Mouse (Mus musculus) embryonic facial prominence, embryonic 12.5 days (tissue): ENCODE measurements around the gene Mocs1. TPM values are rescaled to one million over a fixed set of nuclear protein-coding genes. Genes with fewer than 3 reads are reported as not detected.

Experiments used
- ATAC-seq: fragments of 200-750 bp; cut with Nextera tagmentation; 2 replicates; pipeline ENCODE4 v1.8.0; 2017; ENCODE audit not compliant: insufficient number of reproducible peaks, insufficient read depth, low FRiP score, low TSS enrichment
- H3K27ac ChIP-seq: fragments of 300-500 bp; sonication (generic); 2 replicates; pipeline ENCODE4 v1.5.1; 2016; ENCODE audit warnings: mild to moderate bottlenecking
- H3K27me3 ChIP-seq: fragments of 300-500 bp; sonication (generic); 2 replicates; pipeline ENCODE4 v1.6.1; 2016; ENCODE audit warnings: mild to moderate bottlenecking, moderate library complexity
- H3K36me3 ChIP-seq: fragments of 300-500 bp; sonication (generic); 2 replicates; pipeline ENCODE4 v1.6.1; 2016; ENCODE audit warnings: mild to moderate bottlenecking
- H3K4me1 ChIP-seq: fragments of 300-500 bp; sonication (generic); 2 replicates; pipeline ENCODE4 v1.6.1; 2016
- H3K4me2 ChIP-seq: fragments of 300-500 bp; sonication (generic); replicated peaks from 2 replicates; pipeline ENCODE4 v1.6.1; 2016; ENCODE audit warnings: mild to moderate bottlenecking, moderate library complexity
- H3K4me3 ChIP-seq: fragments of 300-500 bp; sonication (generic); 2 replicates; pipeline ENCODE4 v1.5.1; 2016; ENCODE audit warnings: mild to moderate bottlenecking
- H3K9ac ChIP-seq: fragments of 300-500 bp; sonication (generic); 2 replicates; pipeline ENCODE4 v1.6.1; 2016; ENCODE audit warnings: mild to moderate bottlenecking, moderate library complexity
- H3K9me3 ChIP-seq: fragments of 300-500 bp; sonication (generic); 2 replicates; pipeline ENCODE4 v1.6.1; 2016; ENCODE audit warnings: mild to moderate bottlenecking, moderate library complexity
- WGBS: fragments of 180-500 bp; shearing (Covaris S2); methylation state at CpG from one replicate; pipeline ENCODE4 v1.1.7; 2016; 5-methylcytosine and 5-hydroxymethylcytosine counted together
- polyA plus RNA-seq: library from polyadenylated mRNA; unstranded; fragments of >200 nt; fragmentation: Nextera tagmentation; extraction: Ambion mirVana; gene quantifications from 2 replicates; pipeline ENCODE4 v1.2.1, GENCODE M21; 2016

The Mocs1 gene
- polyA plus RNA-seq, 1 experiment from 2014 or later = 5.4 TPM

- H3K27ac ChIP-seq = no peak overlapping the region
- H3K36me3 ChIP-seq = no peaks in the 10 kb centered on the region
- H3K4me2 ChIP-seq = no peak overlapping the region
- no peak overlapping the region for H3K9ac ChIP-seq
- H3K27me3 ChIP-seq = no peaks in the 10 kb centered on the region
- no peaks in the 10 kb centered on the region for H3K9me3 ChIP-seq
- no peak for ATAC-seq
- H3K4me1 ChIP-seq = peaks cover 4% of the 10 kb centered on the region; the same call in 1 of the 2 replicates
- no peak overlapping the region for H3K4me3 ChIP-seq
- 72% methylated on average over 3 of the region's 3 CpGs for WGBS
Observed at GRCm38 (mm10) chr17:49416228-49416627, 11.9 kb upstream of the Mocs1 start.

- Histone ChIP-seq H3K4me3 (no peak overlapping the region), H3K27ac (no peak overlapping the region), H3K27me3 (no peaks in the 10 kb centered on the region), H3K9me3 (no peaks in the 10 kb centered on the region), H3K4me2 (no peak overlapping the region), H3K36me3 (no peaks in the 10 kb centered on the region), H3K9ac (no peak overlapping the region), H3K4me1 (peaks cover 4% of the 10 kb centered on the region; the same call in 1 of the 2 replicates)
- WGBS = 54% methylated on average over 6 of the region's 6 CpGs
- no peak for ATAC-seq
Observed at GRCm38 (mm10) chr17:49419813-49420212, 8.3 kb upstream of the Mocs1 start.

- WGBS = 63% methylated on average over 3 of the region's 3 CpGs
- no peak for ATAC-seq
- Histone ChIP-seq H3K36me3 (no peaks in the 10 kb centered on the region), H3K27me3 (no peaks in the 10 kb centered on the region), H3K4me1 (peaks cover 4% of the 10 kb centered on the region; the same call in 1 of the 2 replicates), H3K9me3 (no peaks in the 10 kb centered on the region), H3K9ac (no peak overlapping the region), H3K4me3 (no peak overlapping the region), H3K27ac (no peak overlapping the region), H3K4me2 (no peak overlapping the region)
Observed at GRCm38 (mm10) chr17:49422286-49423066, 5.7 kb upstream of the Mocs1 start.

- H3K4me1 ChIP-seq = peaks cover 4% of the 10 kb centered on the region; the same call in 1 of the 2 replicates
- H3K4me3 ChIP-seq = no peak overlapping the region
- H3K4me2 ChIP-seq = no peak overlapping the region
- H3K9ac ChIP-seq = no peak overlapping the region
- H3K36me3 ChIP-seq = no peaks in the 10 kb centered on the region
- ATAC-seq = no peak
- no peaks in the 10 kb centered on the region for H3K9me3 ChIP-seq
- 77% methylated on average over 2 of the region's 2 CpGs for WGBS
- H3K27ac ChIP-seq = no peak overlapping the region
- H3K27me3 ChIP-seq = no peaks in the 10 kb centered on the region
Observed at GRCm38 (mm10) chr17:49423067-49423325, 5.2 kb upstream of the Mocs1 start.

GRCm38 (mm10) chr17:49423872-49424271, 4.3 kb upstream of the Mocs1 start:
- ATAC-seq = no peak
- Histone ChIP-seq H3K27me3 (no peaks in the 10 kb centered on the region), H3K9ac (no peak overlapping the region), H3K9me3 (no peaks in the 10 kb centered on the region), H3K4me2 (no peak overlapping the region), H3K36me3 (no peaks in the 10 kb centered on the region), H3K27ac (no peak overlapping the region), H3K4me1 (peaks cover 6% of the 10 kb centered on the region), H3K4me3 (no peak overlapping the region)
- 94% methylated on average over 3 of the region's 3 CpGs for WGBS

GRCm38 (mm10) chr17:49427631-49428238, 427 bp upstream of the Mocs1 start:
- peak overlapping the region; percentile 72 for H3K4me3 ChIP-seq
- H3K36me3 ChIP-seq = no peaks in the 10 kb centered on the region
- H3K9ac ChIP-seq = no peak overlapping the region
- no peaks in the 10 kb centered on the region for H3K9me3 ChIP-seq
- H3K27ac ChIP-seq = no peak overlapping the region
- no peak for ATAC-seq
- H3K27me3 ChIP-seq = no peaks in the 10 kb centered on the region
- H3K4me2 ChIP-seq = peak overlapping the region; percentile 76
- H3K4me1 ChIP-seq = peaks cover 23% of the 10 kb centered on the region
- WGBS = 15% methylated on average over 9 of the region's 9 CpGs

GRCm38 (mm10) chr17:49428751-49429415, 721 bp downstream of the Mocs1 start:
- H3K4me1 ChIP-seq = peaks cover 23% of the 10 kb centered on the region
- H3K27me3 ChIP-seq = no peaks in the 10 kb centered on the region

GRCm38 (mm10) chr17:49429471-49430129, 1.4 kb downstream of the Mocs1 start:
- Histone ChIP-seq H3K9me3 (no peaks in the 10 kb centered on the region), H3K36me3 (peaks cover 14% of the 10 kb centered on the region), H3K4me1 (peaks cover 23% of the 10 kb centered on the region), H3K27ac (no peak overlapping the region), H3K9ac (0 out of 2 replicates have a peak overlapping the region, but pooled peaks have one; percentile 80), H3K27me3 (no peaks in the 10 kb centered on the region), H3K4me3 (peak overlapping the region; percentile 72), H3K4me2 (peak overlapping the region; percentile 76)
- WGBS = 90% methylated on average over 6 of the region's 6 CpGs
- no peak for ATAC-seq

More at GRCm38 (mm10) chr17:49428751-49429415, 721 bp downstream of the Mocs1 start:
- WGBS = 54% methylated on average over 13 of the region's 13 CpGs
- H3K9me3 ChIP-seq = no peaks in the 10 kb centered on the region
- peak overlapping the region; percentile 76 for H3K4me2 ChIP-seq
- H3K27ac ChIP-seq = no peak overlapping the region
- H3K36me3 ChIP-seq = peaks cover 8% of the 10 kb centered on the region; the same call in 1 of the 2 replicates
- H3K9ac ChIP-seq = peak overlapping the region; percentile 80
- ATAC-seq = 0 out of 2 replicates have a peak, but pooled peaks have one; percentile 1
- peak overlapping the region; percentile 72 for H3K4me3 ChIP-seq

GRCm38 (mm10) chr17:49430136-49430535, 2.0 kb downstream of the Mocs1 start:
- Histone ChIP-seq H3K9ac (no peak overlapping the region), H3K4me1 (peaks cover 23% of the 10 kb centered on the region), H3K4me3 (no peak overlapping the region), H3K27ac (no peak overlapping the region), H3K36me3 (peaks cover 19% of the 10 kb centered on the region), H3K4me2 (no peak overlapping the region; the same call in 1 of the 2 replicates), H3K27me3 (no peaks in the 10 kb centered on the region), H3K9me3 (no peaks in the 10 kb centered on the region)
- WGBS = 77% methylated on average over 6 of the region's 6 CpGs
- ATAC-seq = no peak

- no peak overlapping the region for H3K9ac ChIP-seq
- H3K36me3 ChIP-seq = peaks cover 29% of the 10 kb centered on the region
- H3K27me3 ChIP-seq = no peaks in the 10 kb centered on the region
- H3K4me2 ChIP-seq = no peak overlapping the region
- no peak overlapping the region for H3K4me3 ChIP-seq
- peaks cover 23% of the 10 kb centered on the region for H3K4me1 ChIP-seq
- no peak for ATAC-seq
- H3K27ac ChIP-seq = no peak overlapping the region
- WGBS = 94% methylated on average over 6 of the region's 6 CpGs
- H3K9me3 ChIP-seq = no peaks in the 10 kb centered on the region
Observed at GRCm38 (mm10) chr17:49431176-49431575, 3.0 kb downstream of the Mocs1 start.

GRCm38 (mm10) chr17:49432071-49432711, 4.0 kb downstream of the Mocs1 start:
- Histone ChIP-seq H3K27ac (no peak overlapping the region), H3K4me3 (no peak overlapping the region), H3K9me3 (no peaks in the 10 kb centered on the region), H3K27me3 (no peaks in the 10 kb centered on the region), H3K36me3 (peaks cover 33% of the 10 kb centered on the region), H3K4me1 (peaks cover 23% of the 10 kb centered on the region), H3K4me2 (no peak overlapping the region), H3K9ac (no peak overlapping the region)
- no peak for ATAC-seq
- 69% methylated on average over 4 of the region's 4 CpGs for WGBS
